Mouse (Mus musculus) olfactory bulb, adult 2 months (tissue): ENCODE data around the gene Adssl1.

ENCODE experiments used
- CTCF ChIP-seq: fragments of 200-500 bp; IDR thresholded peaks from 2 replicates; pipeline ENCODE4 v1.5.1; 2012; ENCODE audit warnings: low read depth, mild to moderate bottlenecking, low read length, moderate library complexity; ENCODE audit not compliant: insufficient read depth
- POLR2A ChIP-seq: fragments of 200-500 bp; IDR thresholded peaks from 2 replicates; pipeline ENCODE4 v1.6.1; 2012; ENCODE audit warnings: mild to moderate bottlenecking, low read depth, low read length, moderate library complexity; ENCODE audit not compliant: insufficient read depth

GRCm38 (mm10) chr12:112590566-112591239 lies 29.1 kb upstream of the Adssl1 start:
- TF ChIP-seq CTCF: no peak
- TF ChIP-seq POLR2A: no peak
